Mouse (Mus musculus): ENCODE measurements around the gene Olfr633. TPM values are rescaled to one million over a fixed set of nuclear protein-coding genes. Genes with fewer than 3 reads are reported as not detected.
"Not testable (repeated sequence)": the region's sequence is repeated elsewhere in the genome, so short reads cannot be mapped to it uniquely, and the experiment has no call there.

Olfr633 gene
- total and polyA plus RNA-seq, 2 experiments from 2014 or later, result not detected

DNA sequence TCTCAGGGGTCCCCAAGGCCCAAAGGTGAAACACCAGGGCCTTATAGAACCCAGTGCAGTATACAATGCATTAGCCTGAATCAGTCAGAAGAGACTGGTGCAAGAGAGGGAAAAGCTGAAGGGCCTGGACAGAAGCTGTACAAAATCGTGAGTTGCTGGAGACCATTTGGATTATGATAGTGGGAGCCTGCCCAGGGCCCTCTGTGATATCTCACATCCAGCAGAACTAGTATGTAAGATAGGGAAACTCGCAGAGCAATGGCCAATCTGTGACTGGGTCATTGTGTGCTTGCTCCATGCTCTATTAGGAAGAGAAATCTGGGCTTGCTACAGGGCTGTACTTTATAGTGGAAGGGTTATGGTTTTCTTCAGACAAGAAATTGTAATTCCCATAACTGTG is 10.0 kb upstream of the Olfr633 start, which contains the start of gene Olfr632:
Gene Olfr632, plus strand, starts transcription at position 84 of the 400 bp plus-strand sequence.
- no peak within 1 kb of the TSS for H3K4me2 ChIP-seq (ENCODE audit: low read depth, low read length, poor library complexity, severe bottlenecking)
- no peak within 1 kb of the TSS for H3K9ac ChIP-seq (replicated peaks; ENCODE audit: low read length, poor library complexity, severe bottlenecking)
- H3K27me3 ChIP-seq (ENCODE audit: insufficient read depth, low read length), result no peaks in the 10 kb centered on the region
- H3K9me3 ChIP-seq (ENCODE audit: low read length), result no peaks in the 10 kb centered on the region
- no peak for ATAC-seq (ENCODE audit: low FRiP score)
- H3K27ac ChIP-seq (ENCODE audit: low read depth, low read length), result no peak within 1 kb of the TSS
- no peak for TF ChIP-seq CTCF (IDR thresholded peaks at IDR 0.05)
- H3K4me1 ChIP-seq (ENCODE audit: insufficient read depth, low read length), result no peaks in the 10 kb centered on the region
- WGBS, result 57% methylated on average over 2 of the region's 2 CpGs
- DNase-seq (ENCODE audit: low spot score), result no peak
- H3K4me3 ChIP-seq (ENCODE audit: low read depth, low read length), result no peak within 1 kb of the TSS
- no peaks in the 10 kb centered on the region for H3K36me3 ChIP-seq (ENCODE audit: insufficient read depth, low read length)

DNA sequence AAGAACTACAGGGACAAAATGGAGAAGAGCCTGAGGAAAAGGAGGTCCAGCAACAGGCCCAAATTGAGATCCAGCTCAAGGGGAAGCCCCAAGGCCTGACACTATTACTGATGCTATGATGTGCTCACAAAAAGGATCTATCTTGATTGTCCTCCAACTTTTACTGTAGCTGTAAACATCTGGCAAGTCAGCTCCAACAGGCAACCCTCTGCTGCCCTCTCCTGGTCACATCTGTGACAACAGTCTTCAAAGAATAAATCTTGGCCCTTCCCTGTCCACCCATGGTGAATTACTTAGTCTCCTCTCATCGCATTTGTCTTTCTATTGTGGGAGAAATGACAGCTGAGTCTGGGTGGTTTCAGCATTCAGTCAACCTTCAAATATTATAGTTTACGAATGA is 1.5 kb upstream of the Olfr633 start:
- 31% methylated on average over 2 of the region's 2 CpGs for WGBS
- Histone ChIP-seq H3K4me3 (ENCODE audit: low read depth, low read length) (no peak overlapping the region), H3K9me3 (ENCODE audit: low read length) (no peaks in the 10 kb centered on the region), H3K27me3 (ENCODE audit: insufficient read depth, low read length) (no peaks in the 10 kb centered on the region), H3K36me3 (ENCODE audit: insufficient read depth, low read length) (no peaks in the 10 kb centered on the region), H3K27ac (ENCODE audit: low read depth, low read length) (no peak overlapping the region), H3K4me2 (ENCODE audit: low read depth, low read length, poor library complexity, severe bottlenecking) (no peak overlapping the region), H3K9ac (replicated peaks; ENCODE audit: low read length, poor library complexity, severe bottlenecking) (no peak overlapping the region), H3K4me1 (ENCODE audit: insufficient read depth, low read length) (no peaks in the 10 kb centered on the region)
- no peak for ATAC-seq (ENCODE audit: low FRiP score)
- peak; percentile 88 for TF ChIP-seq CTCF (IDR thresholded peaks at IDR 0.05)
- peak; percentile 69 for DNase-seq (ENCODE audit: low spot score)

DNA sequence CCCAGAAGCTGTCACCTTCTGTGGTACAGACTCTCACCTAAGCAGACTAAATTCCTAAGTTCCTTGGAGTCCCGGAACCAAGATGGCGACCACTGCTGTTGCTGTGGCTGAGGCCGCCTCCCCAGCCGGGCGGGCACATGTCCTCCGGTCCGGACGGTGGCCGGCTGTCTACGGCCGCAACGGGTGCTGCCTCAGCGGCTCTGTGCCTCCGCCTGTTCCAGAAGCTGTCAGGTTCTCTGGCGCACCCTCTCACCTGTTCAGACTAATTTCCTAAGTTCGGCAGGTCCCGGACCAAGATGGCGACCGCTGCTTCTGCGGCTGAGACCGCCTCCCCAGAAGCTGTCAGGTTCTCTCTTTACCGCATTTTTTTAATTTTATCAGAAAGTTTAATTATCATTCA is 22.6 kb downstream of the Olfr633 start:
- ATAC-seq (ENCODE audit: low FRiP score); H3K9me3 ChIP-seq (ENCODE audit: low read length); H3K9ac ChIP-seq (replicated peaks; ENCODE audit: low read length, poor library complexity, severe bottlenecking); H3K36me3 ChIP-seq (ENCODE audit: insufficient read depth, low read length); H3K4me1 ChIP-seq (ENCODE audit: insufficient read depth, low read length); DNase-seq (ENCODE audit: low spot score); H3K4me3 ChIP-seq (ENCODE audit: low read depth, low read length); H3K27ac ChIP-seq (ENCODE audit: low read depth, low read length); H3K4me2 ChIP-seq (ENCODE audit: low read depth, low read length, poor library complexity, severe bottlenecking); H3K27me3 ChIP-seq (ENCODE audit: insufficient read depth, low read length): not testable (repeated sequence)
- WGBS, result 95% methylated on average over 22 of the region's 22 CpGs

DNA sequence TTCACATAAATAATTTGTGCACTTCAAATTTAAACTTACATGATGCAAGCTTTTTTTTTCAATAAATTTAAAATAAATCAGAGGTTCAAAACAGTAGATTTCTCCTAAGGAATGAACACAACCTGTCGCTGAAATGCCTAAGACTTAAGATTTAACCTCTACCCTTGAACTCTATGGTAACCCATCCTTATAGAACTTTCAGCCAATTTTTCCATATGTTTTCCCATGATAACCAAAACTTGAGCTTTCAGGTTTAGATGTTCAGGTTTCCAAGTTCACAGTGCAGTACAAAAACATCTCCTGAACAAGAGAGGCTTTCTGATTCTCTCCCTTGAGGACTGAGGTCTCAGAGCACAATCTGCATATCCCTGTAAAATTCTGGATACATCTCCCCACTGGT is 26.6 kb downstream of the Olfr633 start, which contains the start of gene Olfr635:
Gene Olfr635, plus strand, starts transcription at position 301 of the 400 bp plus-strand sequence.
- ATAC-seq (ENCODE audit: low FRiP score), result no peak
- no peaks in the 10 kb centered on the region for H3K4me1 ChIP-seq (ENCODE audit: insufficient read depth, low read length)
- no peaks in the 10 kb centered on the region for H3K9me3 ChIP-seq (ENCODE audit: low read length)
- no peaks in the 10 kb centered on the region for H3K27me3 ChIP-seq (ENCODE audit: insufficient read depth, low read length)
- no peak for TF ChIP-seq CTCF (IDR thresholded peaks at IDR 0.05)
- H3K9ac ChIP-seq (replicated peaks; ENCODE audit: low read length, poor library complexity, severe bottlenecking), result no peak within 1 kb of the TSS
- H3K36me3 ChIP-seq (ENCODE audit: insufficient read depth, low read length), result no peaks in the 10 kb centered on the region
- WGBS, result 81% methylated on average over 1 of the region's 1 CpGs
- no peak within 1 kb of the TSS for H3K4me3 ChIP-seq (ENCODE audit: low read depth, low read length)
- no peak within 1 kb of the TSS for H3K27ac ChIP-seq (ENCODE audit: low read depth, low read length)
- H3K4me2 ChIP-seq (ENCODE audit: low read depth, low read length, poor library complexity, severe bottlenecking), result no peak within 1 kb of the TSS
- DNase-seq (ENCODE audit: low spot score), result no peak

GRCm38 (mm10) chr7:103971782-103972181 is 27.5 kb downstream of the Olfr633 start:
- no peak for TF ChIP-seq CTCF (IDR thresholded peaks at IDR 0.05)
- WGBS, result 38% methylated on average over 1 of the region's 1 CpGs

GRCm38 (mm10) chr7:103998446-103998845 is 54.2 kb downstream of the Olfr633 start, which contains the start of gene Olfr638:
Gene Olfr638 (plus strand): TSS chr7:103998746.
- ATAC-seq (ENCODE audit: low FRiP score), result no peak
- Histone ChIP-seq H3K27ac (ENCODE audit: low read depth, low read length) (no peak within 1 kb of the TSS), H3K9ac (replicated peaks; ENCODE audit: low read length, poor library complexity, severe bottlenecking) (no peak within 1 kb of the TSS), H3K36me3 (ENCODE audit: insufficient read depth, low read length) (no peaks in the 10 kb centered on the region), H3K4me2 (ENCODE audit: low read depth, low read length, poor library complexity, severe bottlenecking) (no peak within 1 kb of the TSS), H3K4me3 (ENCODE audit: low read depth, low read length) (no peak within 1 kb of the TSS), H3K27me3 (ENCODE audit: insufficient read depth, low read length) (no peaks in the 10 kb centered on the region), H3K9me3 (ENCODE audit: low read length) (no peaks in the 10 kb centered on the region), H3K4me1 (ENCODE audit: insufficient read depth, low read length) (no peaks in the 10 kb centered on the region)
- no peak for DNase-seq (ENCODE audit: low spot score)
- no peak for TF ChIP-seq CTCF (IDR thresholded peaks at IDR 0.05)

More at GRCm38 (mm10) chr7:103971782-103972181, 27.5 kb downstream of the Olfr633 start:
- H3K4me2 ChIP-seq (ENCODE audit: low read depth, low read length, poor library complexity, severe bottlenecking), result no peak overlapping the region
- no peaks in the 10 kb centered on the region for H3K27me3 ChIP-seq (ENCODE audit: insufficient read depth, low read length)
- H3K9ac ChIP-seq (replicated peaks; ENCODE audit: low read length, poor library complexity, severe bottlenecking), result no peak overlapping the region
- H3K27ac ChIP-seq (ENCODE audit: low read depth, low read length), result no peak overlapping the region
- no peak for ATAC-seq (ENCODE audit: low FRiP score)
- no peak for DNase-seq (ENCODE audit: low spot score)
- no peaks in the 10 kb centered on the region for H3K36me3 ChIP-seq (ENCODE audit: insufficient read depth, low read length)
- H3K9me3 ChIP-seq (ENCODE audit: low read length), result no peaks in the 10 kb centered on the region
- no peaks in the 10 kb centered on the region for H3K4me1 ChIP-seq (ENCODE audit: insufficient read depth, low read length)
- no peak overlapping the region for H3K4me3 ChIP-seq (ENCODE audit: low read depth, low read length)

Other genes with a start within 250 kb of the Olfr633 start
Only the 30 nearest of the 33 such genes appear.
- not detected in 2 replicates for gene Olfr628, start 214.1 kb upstream of the Olfr633 start, total RNA-seq (2014; rRNA removed)
- not detected in 2 replicates for gene Olfr628, start 214.1 kb upstream of the Olfr633 start, polyA plus RNA-seq (2015; fragmentation: Nextera tagmentation; extraction: Ambion mirVana)
- not detected in 2 replicates for gene Olfr629, start 199.5 kb upstream of the Olfr633 start, total RNA-seq (2014; rRNA removed)
- gene Olfr629, start 199.5 kb upstream of the Olfr633 start, polyA plus RNA-seq (2015; fragmentation: Nextera tagmentation; extraction: Ambion mirVana), result not detected in 2 replicates
- not detected in 2 replicates for gene Olfr630, start 187.1 kb upstream of the Olfr633 start, total RNA-seq (2014; rRNA removed)
- not detected in 2 replicates for gene Olfr630, start 187.1 kb upstream of the Olfr633 start, polyA plus RNA-seq (2015; fragmentation: Nextera tagmentation; extraction: Ambion mirVana)
- not detected in 2 replicates for gene Olfr69, start 172.8 kb upstream of the Olfr633 start, total RNA-seq (2014; rRNA removed)
- not detected in 2 replicates for gene Olfr69, start 172.8 kb upstream of the Olfr633 start, polyA plus RNA-seq (2015; fragmentation: Nextera tagmentation; extraction: Ambion mirVana)
- not detected in 2 replicates for gene Olfr68, start 164.7 kb upstream of the Olfr633 start, total RNA-seq (2014; rRNA removed)
- gene Olfr68, start 164.7 kb upstream of the Olfr633 start, polyA plus RNA-seq (2015; fragmentation: Nextera tagmentation; extraction: Ambion mirVana), result not detected in 2 replicates
- gene Olfr67, start 152.6 kb upstream of the Olfr633 start, total RNA-seq (2014; rRNA removed), result not detected in 2 replicates
- not detected in 2 replicates for gene Olfr67, start 152.6 kb upstream of the Olfr633 start, polyA plus RNA-seq (2015; fragmentation: Nextera tagmentation; extraction: Ambion mirVana)
- 140 and 223 TPM in 2 replicates for gene Hbb-bt, start 130.4 kb upstream of the Olfr633 start, total RNA-seq (2014; rRNA removed)
- 153 and 165 TPM in 2 replicates for gene Hbb-bt, start 130.4 kb upstream of the Olfr633 start, polyA plus RNA-seq (2015; fragmentation: Nextera tagmentation; extraction: Ambion mirVana)
- 1,016 and 1,022 TPM in 2 replicates for gene Hbb-bs, start 116.3 kb upstream of the Olfr633 start, total RNA-seq (2014; rRNA removed)
- gene Hbb-bs, start 116.3 kb upstream of the Olfr633 start, polyA plus RNA-seq (2015; fragmentation: Nextera tagmentation; extraction: Ambion mirVana), result 709 and 771 TPM in 2 replicates
- gene Hbb-bh2, start 103.9 kb upstream of the Olfr633 start, total RNA-seq (2014; rRNA removed), result not detected in 2 replicates
- gene Hbb-bh2, start 103.9 kb upstream of the Olfr633 start, polyA plus RNA-seq (2015; fragmentation: Nextera tagmentation; extraction: Ambion mirVana), result not detected in 2 replicates
- gene Hbb-bh1, start 101.3 kb upstream of the Olfr633 start, total RNA-seq (2014; rRNA removed), result not detected in 2 replicates
- not detected in 2 replicates for gene Hbb-bh1, start 101.3 kb upstream of the Olfr633 start, polyA plus RNA-seq (2015; fragmentation: Nextera tagmentation; extraction: Ambion mirVana)
- gene Hbb-y, start 91.2 kb upstream of the Olfr633 start, total RNA-seq (2014; rRNA removed), result 1.0 TPM in 1 of 2 replicates, not detected in the other
- 1.1 TPM in 1 of 2 replicates, not detected in the other for gene Hbb-y, start 91.2 kb upstream of the Olfr633 start, polyA plus RNA-seq (2015; fragmentation: Nextera tagmentation; extraction: Ambion mirVana)
- gene Olfr66, start 58.2 kb upstream of the Olfr633 start, total RNA-seq (2014; rRNA removed), result not detected in 2 replicates
- gene Olfr66, start 58.2 kb upstream of the Olfr633 start, polyA plus RNA-seq (2015; fragmentation: Nextera tagmentation; extraction: Ambion mirVana), result not detected in 2 replicates
- 0.05 TPM in 1 of 2 replicates, not detected in the other for gene Olfr64, start 50.0 kb upstream of the Olfr633 start, total RNA-seq (2014; rRNA removed)
- gene Olfr64, start 50.0 kb upstream of the Olfr633 start, polyA plus RNA-seq (2015; fragmentation: Nextera tagmentation; extraction: Ambion mirVana), result not detected in 2 replicates
- gene Olfr65, start 41.0 kb upstream of the Olfr633 start, total RNA-seq (2014; rRNA removed), result not detected in 2 replicates
- not detected in 2 replicates for gene Olfr65, start 41.0 kb upstream of the Olfr633 start, polyA plus RNA-seq (2015; fragmentation: Nextera tagmentation; extraction: Ambion mirVana)
- not detected in 2 replicates for gene Olfr631, start 15.6 kb upstream of the Olfr633 start, total RNA-seq (2014; rRNA removed)
- not detected in 2 replicates for gene Olfr631, start 15.6 kb upstream of the Olfr633 start, polyA plus RNA-seq (2015; fragmentation: Nextera tagmentation; extraction: Ambion mirVana)
- gene Olfr632, start 10.1 kb upstream of the Olfr633 start, total RNA-seq (2014; rRNA removed), result not detected in 2 replicates
- gene Olfr632, start 10.1 kb upstream of the Olfr633 start, polyA plus RNA-seq (2015; fragmentation: Nextera tagmentation; extraction: Ambion mirVana), result not detected in 2 replicates
- not detected in 2 replicates for gene Olfr635, start 26.7 kb downstream of the Olfr633 start, total RNA-seq (2014; rRNA removed)
- 0.01 TPM in 1 of 2 replicates, not detected in the other for gene Olfr635, start 26.7 kb downstream of the Olfr633 start, polyA plus RNA-seq (2015; fragmentation: Nextera tagmentation; extraction: Ambion mirVana)
- not detected in 2 replicates for gene Olfr638, start 54.3 kb downstream of the Olfr633 start, total RNA-seq (2014; rRNA removed)
- gene Olfr638, start 54.3 kb downstream of the Olfr633 start, polyA plus RNA-seq (2015; fragmentation: Nextera tagmentation; extraction: Ambion mirVana), result not detected in 2 replicates
- 0.14 TPM in 1 of 2 replicates, not detected in the other for gene Olfr639, start 72.9 kb downstream of the Olfr633 start, total RNA-seq (2014; rRNA removed)
- gene Olfr639, start 72.9 kb downstream of the Olfr633 start, polyA plus RNA-seq (2015; fragmentation: Nextera tagmentation; extraction: Ambion mirVana), result not detected in 2 replicates
- gene Olfr640, start 81.1 kb downstream of the Olfr633 start, total RNA-seq (2014; rRNA removed), result 0.11 TPM in 1 of 2 replicates, not detected in the other
- gene Olfr640, start 81.1 kb downstream of the Olfr633 start, polyA plus RNA-seq (2015; fragmentation: Nextera tagmentation; extraction: Ambion mirVana), result 0.06 TPM in 1 of 2 replicates, not detected in the other
- gene Olfr641, start 91.0 kb downstream of the Olfr633 start, total RNA-seq (2014; rRNA removed), result not detected in 2 replicates
- gene Olfr641, start 91.0 kb downstream of the Olfr633 start, polyA plus RNA-seq (2015; fragmentation: Nextera tagmentation; extraction: Ambion mirVana), result not detected in 2 replicates
- gene Olfr642, start 108.2 kb downstream of the Olfr633 start, total RNA-seq (2014; rRNA removed), result not detected in 2 replicates
- gene Olfr642, start 108.2 kb downstream of the Olfr633 start, polyA plus RNA-seq (2015; fragmentation: Nextera tagmentation; extraction: Ambion mirVana), result not detected in 2 replicates
- gene 4930516K23Rik, start 117.0 kb downstream of the Olfr633 start, total RNA-seq (2014; rRNA removed), result not detected in 2 replicates
- not detected in 2 replicates for gene 4930516K23Rik, start 117.0 kb downstream of the Olfr633 start, polyA plus RNA-seq (2015; fragmentation: Nextera tagmentation; extraction: Ambion mirVana)
- not detected in 2 replicates for gene Olfr644, start 127.4 kb downstream of the Olfr633 start, total RNA-seq (2014; rRNA removed)
- not detected in 2 replicates for gene Olfr644, start 127.4 kb downstream of the Olfr633 start, polyA plus RNA-seq (2015; fragmentation: Nextera tagmentation; extraction: Ambion mirVana)
- gene Olfr645, start 141.0 kb downstream of the Olfr633 start, total RNA-seq (2014; rRNA removed), result not detected in 2 replicates
- not detected in 2 replicates for gene Olfr645, start 141.0 kb downstream of the Olfr633 start, polyA plus RNA-seq (2015; fragmentation: Nextera tagmentation; extraction: Ambion mirVana)
- gene Olfr646, start 160.4 kb downstream of the Olfr633 start, total RNA-seq (2014; rRNA removed), result not detected in 2 replicates
- gene Olfr646, start 160.4 kb downstream of the Olfr633 start, polyA plus RNA-seq (2015; fragmentation: Nextera tagmentation; extraction: Ambion mirVana), result not detected in 2 replicates
- gene Ubqln5, start 185.4 kb downstream of the Olfr633 start, total RNA-seq (2014; rRNA removed), result not detected in 2 replicates
- not detected in 2 replicates for gene Ubqln5, start 185.4 kb downstream of the Olfr633 start, polyA plus RNA-seq (2015; fragmentation: Nextera tagmentation; extraction: Ambion mirVana)
- gene Olfr643, start 193.0 kb downstream of the Olfr633 start, total RNA-seq (2014; rRNA removed), result not detected in 2 replicates
- not detected in 2 replicates for gene Olfr643, start 193.0 kb downstream of the Olfr633 start, polyA plus RNA-seq (2015; fragmentation: Nextera tagmentation; extraction: Ambion mirVana)
- gene Ubqln3, start 198.8 kb downstream of the Olfr633 start, total RNA-seq (2014; rRNA removed), result not detected in 2 replicates
- not detected in 2 replicates for gene Ubqln3, start 198.8 kb downstream of the Olfr633 start, polyA plus RNA-seq (2015; fragmentation: Nextera tagmentation; extraction: Ambion mirVana)
- gene Ubqlnl, start 206.1 kb downstream of the Olfr633 start, total RNA-seq (2014; rRNA removed), result not detected in 2 replicates
- gene Ubqlnl, start 206.1 kb downstream of the Olfr633 start, polyA plus RNA-seq (2015; fragmentation: Nextera tagmentation; extraction: Ambion mirVana), result not detected in 2 replicates